Mouse (Mus musculus): ENCODE measurements at regions not wholly inside any gene's neighbourhood (a gene's known extent, or its start where the extent isn't known, plus 50 kb on each side); places are given as distances from the start of the nearest gene placed in this dataset.
"Not testable (repeated sequence)": the region's sequence is repeated elsewhere in the genome, so short reads cannot be mapped to it uniquely, and the experiment has no call there.

DNA sequence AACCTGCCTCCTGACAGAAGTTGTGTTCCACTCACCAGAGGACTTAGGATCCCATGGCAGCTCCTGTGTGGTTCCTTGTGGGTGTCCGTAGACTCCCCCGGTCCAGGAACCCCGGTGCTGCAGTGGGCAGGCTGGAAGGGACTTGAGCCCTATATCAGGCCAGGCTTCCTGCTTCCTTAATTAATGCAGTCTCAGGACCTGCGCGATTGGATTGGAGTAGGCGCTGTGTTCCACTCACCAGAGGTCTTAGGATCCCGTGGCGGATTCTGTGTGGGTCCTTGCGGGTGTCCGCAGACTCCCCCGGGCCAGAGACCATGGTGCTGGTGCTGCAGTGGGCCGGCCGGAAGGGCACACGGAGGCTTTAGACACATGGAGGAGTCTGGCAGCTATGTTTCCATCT lies 288.7 kb downstream of the Fut8 start:
- DNase-seq (ENCODE audit: low read depth, low spot score) = not testable (repeated sequence)

DNA sequence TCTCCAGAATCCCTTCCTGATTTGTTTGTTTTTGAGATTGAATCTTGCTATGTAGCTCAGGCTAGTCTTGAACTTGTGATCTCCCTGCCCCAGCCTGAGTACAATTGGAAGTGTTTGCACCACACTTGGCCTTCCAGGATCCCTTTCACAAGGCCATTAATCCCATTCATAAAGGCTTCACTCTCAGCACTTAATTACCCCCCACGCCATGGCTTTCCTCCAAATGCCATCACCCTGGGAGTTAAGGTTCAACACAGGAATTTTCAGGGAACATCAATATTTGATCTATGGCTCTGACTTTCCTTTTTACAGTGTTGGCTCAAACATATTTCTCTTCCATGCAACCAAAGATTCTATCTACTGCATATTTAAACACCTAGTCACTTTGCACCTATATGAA lies 289.6 kb downstream of the Fut8 start:
- DNase-seq (ENCODE audit: low read depth, low spot score) = no peak

DNA sequence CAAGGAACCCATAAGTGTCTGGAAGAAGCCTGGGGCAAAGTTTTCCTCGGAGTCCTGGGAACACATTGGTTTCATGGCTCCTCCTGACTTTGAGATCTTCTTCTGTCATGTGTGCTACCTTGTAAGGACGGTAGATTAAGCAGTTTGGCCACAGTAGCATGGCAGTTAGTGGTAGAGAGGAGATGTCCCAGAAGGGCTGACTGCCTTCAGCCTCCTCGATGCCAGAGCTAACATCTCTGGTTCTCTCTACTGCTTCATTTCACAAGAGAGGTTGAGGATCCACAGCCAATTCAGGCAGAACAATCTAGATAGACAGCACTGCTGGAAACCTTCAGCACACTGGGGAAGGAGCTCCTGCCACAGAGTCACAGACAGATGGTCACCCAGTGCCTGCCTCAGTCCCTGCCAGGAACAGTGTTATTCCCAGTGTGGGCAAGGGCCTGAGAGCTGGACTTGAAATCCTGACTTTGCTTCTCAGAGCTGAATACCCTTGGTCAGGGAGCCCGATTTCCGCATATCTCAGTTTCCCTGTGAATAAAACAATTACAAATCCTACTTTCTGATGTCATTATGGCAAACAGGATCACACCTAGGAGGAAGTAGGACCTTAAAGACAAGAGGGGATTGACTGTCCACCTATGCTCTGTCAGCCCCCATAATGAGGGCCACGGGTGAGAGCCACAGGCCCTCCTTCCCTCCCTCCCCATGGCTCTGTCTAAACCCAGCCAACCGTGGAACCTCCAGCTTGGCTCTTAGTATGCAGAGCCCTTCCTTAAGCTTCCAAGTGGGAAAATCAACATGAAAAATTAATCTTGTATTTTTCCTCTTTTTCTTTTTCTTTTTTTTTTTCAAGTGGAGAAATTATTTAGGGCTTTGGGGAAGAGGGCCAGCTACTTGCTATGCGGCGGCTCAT lies 290.3 kb downstream of the Fut8 start:
- DNase-seq (ENCODE audit: low read depth, low spot score) = no peak

DNA sequence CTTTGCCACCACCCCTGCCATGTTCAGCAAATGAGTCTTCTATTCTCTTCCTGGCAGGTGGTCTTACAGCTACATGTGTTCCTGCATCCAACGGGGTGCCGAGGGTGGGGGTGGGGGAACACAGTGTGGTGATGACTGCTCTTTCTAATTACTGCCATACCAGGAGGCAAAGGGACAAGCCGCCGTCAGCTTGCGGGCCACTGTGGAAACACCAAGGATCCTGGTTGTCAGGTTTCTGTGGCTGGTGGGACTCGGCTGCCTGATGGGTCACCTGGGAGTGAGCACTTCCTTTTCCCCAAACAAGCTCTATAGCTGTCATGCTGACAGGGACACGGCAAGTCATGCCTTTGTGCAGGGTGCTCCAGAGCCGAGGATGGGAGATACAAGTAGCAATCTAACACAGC lies 290.9 kb downstream of the Fut8 start:
- DNase-seq (ENCODE audit: low read depth, low spot score) = no peak

DNA sequence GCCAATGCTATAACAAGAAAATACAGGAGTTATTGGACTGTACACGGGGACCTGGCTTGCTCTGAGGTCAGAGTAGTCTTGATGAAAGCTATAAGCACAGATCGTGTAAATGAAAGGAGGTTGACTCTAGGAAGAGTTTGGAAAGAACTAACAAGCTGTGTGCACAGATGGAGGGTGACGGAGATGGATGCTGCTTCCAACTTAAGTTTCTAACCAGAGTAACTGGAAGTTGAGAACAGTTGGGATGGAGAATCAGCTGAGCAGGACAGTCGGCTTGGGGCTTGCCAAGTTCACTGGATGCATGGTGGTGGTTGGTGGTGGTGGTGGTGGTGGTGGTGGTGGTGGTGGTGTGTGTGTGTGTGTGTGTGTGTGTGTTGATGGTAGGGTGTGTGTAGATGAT lies 291.5 kb downstream of the Fut8 start:
- DNase-seq (ENCODE audit: low read depth, low spot score) = no peak

DNA sequence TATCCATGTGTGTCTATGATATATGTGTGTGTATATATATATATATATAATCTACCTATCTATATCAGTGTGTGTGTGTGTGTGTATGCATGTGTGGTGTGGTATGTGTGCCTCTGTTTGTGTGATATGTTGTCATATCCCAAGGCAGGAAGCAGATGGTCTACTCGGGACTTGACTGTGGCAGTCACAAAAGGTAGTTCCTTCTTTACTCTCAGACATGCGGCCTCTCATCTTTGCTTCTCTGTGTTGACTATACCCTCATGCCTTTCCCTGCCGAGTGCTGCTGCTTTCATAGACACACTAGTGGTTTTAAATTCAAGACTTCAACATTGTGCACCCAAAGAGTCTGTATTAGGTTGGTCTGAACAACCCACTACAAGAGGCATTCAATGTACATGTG lies 292.0 kb downstream of the Fut8 start:
- no peak for DNase-seq (ENCODE audit: low read depth, low spot score)

DNA sequence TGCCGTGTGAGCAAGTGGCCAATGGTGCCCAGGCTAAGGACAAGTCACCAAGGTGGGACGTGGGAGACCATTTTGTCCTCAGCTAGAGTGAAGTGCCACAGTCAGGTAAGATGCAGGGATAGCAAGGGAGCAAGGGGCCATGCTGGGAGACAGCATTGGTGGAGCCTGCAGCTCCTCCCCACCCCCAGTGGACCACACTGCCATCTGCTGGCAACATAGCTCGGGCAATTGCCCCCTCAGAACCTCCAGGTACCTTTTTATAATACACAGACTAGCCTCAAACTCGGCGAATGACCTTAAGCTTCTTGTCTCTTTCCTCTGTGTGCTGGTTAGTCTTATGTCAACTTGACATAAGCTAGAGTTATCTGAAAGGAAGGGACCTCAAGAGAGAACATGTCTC lies 293.4 kb downstream of the Fut8 start:
- DNase-seq (ENCODE audit: low read depth, low spot score) = peak; percentile 70

DNA sequence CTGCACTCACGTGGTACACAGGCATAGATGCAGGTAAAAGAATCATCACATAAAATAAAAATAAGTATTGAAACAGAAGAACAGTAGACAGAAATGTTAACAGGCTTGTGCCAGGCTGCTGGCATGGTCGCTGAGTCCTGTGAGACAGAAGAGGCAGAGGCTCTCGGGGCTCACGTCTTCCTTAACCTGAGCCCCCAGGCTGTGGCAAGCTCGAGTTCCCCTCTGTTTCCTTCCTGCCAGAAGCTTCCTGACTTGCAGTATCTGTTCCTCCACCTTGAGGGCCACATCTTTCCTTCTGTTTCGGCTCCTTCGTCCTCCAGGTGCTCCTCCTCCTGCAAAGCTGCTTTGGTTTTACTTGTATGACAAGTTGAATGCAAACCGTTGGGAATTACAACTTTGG lies 294.6 kb downstream of the Fut8 start:
- no peak for DNase-seq (ENCODE audit: low read depth, low spot score)

DNA sequence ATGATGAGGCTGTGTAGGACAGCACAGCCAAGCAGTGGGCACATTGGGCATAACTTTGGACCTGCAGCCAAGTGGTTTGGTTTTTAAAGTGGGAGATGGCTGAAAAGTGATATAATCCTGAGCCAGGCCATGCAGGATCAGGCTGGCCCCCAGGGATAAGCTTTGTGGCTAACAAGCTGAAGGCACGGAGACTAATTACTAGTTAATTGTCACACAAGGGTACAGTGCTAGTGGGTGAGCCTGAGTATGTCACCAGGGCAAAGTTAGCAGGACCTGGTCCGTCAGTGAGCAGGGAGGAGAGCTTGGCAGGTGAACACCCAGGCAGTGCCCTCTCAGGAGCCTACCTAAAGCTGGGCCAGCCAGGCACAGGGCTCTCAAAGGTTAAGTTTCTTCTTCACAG lies 295.7 kb downstream of the Fut8 start:
- DNase-seq (ENCODE audit: low read depth, low spot score) = no peak

DNA sequence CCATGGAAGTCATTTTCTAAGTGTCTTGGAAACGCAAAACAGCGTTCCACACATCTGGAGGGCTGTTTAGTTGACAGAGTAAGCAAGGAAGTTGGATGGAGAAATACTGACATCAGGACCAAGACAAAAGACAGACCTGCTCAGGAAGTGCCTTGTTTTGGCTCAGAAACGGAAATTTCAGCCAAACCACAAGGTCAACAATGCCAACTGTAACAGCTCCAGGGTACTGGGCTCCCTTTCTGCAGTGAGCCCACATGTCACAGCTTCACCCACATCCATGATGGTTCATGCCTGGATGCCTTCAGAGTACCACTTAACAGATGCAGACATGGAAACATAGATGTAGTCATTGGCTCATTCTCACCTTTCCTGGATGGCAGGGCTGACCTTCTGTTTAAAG lies 296.2 kb downstream of the Fut8 start:
- DNase-seq (ENCODE audit: low read depth, low spot score) = no peak

DNA sequence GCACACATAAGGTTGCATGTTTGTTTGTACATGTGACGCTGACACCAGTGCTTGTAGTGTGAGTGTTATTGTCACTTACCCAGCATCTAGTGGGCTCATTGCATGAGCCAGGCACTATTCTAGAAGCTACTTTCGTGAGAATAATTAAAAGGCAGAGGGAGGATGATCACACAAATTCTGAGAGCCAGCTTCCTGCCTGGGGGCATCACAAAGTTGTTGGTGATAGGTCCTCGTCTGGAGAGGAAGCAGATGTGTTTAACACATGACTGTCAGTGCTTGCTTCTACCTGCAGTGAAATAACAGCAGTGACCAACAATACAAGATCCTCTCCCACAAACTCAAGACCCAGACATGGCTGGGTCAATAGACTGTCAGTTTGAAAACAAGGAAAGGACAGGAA lies 297.2 kb downstream of the Fut8 start:
- DNase-seq (ENCODE audit: low read depth, low spot score) = peak; percentile 6

DNA sequence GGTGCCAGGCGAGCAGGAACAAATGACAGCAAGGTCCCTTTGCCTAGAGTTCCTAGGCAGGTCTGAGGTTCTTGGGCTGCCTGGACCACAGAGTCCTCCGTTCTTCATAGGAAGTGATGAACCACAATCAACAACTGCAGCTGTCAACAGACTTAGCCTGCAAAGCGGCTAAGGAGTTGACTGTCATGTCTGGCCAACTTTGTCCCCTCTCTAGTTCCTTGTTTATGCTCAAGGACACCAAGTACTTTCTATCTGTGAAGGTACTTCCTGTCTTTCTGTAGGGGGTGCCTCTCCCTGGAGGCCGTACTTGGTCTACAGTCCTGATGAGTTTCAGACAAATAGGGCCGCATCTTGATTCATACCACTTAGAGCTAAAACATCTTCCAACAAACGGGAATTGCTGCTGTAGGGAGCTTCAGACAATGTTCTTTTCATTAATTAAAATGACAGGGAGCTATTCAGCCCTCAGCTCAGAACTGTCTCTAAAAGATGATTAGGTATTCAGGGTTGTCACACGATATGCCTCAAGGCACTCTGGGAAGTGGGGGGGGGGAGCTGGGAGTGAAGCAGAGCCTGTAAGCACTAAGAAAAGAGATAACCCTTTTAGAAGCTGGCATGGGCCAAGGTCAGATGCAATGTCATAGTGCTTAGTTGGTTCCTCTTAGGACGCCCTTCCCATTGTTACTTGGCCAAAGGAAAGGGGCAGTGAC lies 299.4 kb downstream of the Fut8 start:
- DNase-seq (ENCODE audit: low read depth, low spot score) = peak; percentile 14

DNA sequence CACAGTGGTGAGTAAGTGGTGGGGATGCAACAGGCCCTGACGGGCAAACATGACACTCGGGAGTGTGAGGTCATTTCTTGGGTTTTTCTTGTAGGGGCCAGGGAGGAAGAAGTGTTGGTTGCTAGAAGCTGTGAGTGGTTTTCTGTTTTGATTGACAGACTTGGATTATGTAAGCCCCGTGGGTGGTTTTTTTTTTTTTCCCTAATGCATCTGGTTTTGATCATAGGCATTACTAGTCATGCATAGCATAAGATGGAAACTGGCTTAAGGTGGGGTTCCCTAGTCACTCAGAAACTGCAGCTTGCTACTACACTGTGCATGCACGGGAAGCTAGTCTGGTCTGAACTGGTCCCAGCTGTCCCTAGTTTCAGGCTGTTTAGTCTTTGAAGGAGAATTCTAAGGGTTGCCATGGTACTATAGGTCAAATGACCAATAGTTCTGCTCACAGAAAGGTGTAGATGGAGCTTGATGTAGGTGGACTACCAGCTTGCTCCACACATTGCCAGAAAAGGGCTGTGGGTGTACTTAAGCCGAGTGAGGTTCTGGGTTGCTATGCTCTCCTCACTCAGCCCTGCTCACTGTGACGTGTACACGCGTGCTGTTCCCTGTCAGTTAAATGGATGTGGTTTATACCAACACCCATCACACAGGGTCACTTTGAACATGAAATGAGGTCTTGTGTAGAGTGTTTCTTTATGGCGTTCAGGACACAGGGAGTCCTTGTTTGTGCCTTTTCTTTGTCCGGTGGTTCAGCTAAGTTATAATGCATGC lies 301.9 kb downstream of the Fut8 start:
- no peak for DNase-seq (ENCODE audit: low read depth, low spot score)

DNA sequence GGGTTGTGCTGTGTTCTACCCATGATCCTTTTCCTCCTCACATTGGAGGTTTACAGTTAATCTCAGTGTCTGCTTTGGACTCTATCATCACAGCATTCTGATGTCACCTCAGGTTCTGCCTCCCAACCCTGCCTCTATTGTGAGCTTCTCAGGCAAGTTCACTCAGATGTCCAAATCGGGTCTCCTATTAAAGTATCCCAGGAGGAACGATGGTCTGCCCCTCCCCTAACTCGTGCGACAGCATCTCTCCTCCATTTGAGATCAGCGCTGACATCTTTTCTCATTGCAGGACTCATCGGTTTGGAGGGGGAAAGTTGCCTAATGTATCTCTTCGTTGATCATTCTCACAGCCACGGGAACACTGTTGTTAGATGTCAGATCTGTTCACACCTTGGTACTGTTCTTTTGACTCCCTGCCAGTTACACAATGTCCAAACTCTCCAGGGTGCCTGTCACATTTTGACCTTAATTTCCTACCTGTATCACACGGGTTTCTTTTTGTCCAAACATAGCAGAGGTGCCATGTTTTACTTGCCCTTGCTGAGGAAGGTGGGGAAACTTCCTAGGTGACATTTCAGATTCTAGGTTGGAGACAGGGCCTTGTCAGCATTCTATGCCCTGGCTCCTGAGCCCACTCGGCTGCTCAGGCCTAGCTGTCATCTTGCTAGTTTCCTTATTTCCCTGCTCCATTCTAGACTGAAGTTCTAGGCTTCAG lies 303.3 kb downstream of the Fut8 start:
- no peak for DNase-seq (ENCODE audit: low read depth, low spot score)

DNA sequence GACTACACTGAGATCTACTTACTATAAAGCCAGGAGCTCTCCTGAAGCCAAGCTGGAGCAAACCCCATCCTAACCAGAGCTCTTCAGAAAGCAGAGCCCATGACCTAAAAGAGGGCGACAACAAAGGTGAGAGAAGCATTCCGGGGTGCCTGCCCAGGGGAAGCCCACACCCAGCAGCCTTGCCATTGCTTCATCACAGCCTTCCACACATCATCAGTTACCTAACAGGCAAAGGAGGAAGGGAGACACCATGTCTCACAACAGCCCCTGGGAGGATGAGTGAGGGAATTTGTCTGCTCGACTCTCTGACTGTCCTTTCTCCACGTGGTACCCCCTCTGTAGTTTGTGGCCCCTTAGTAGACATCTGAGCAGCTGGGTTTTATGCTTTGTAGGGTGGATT lies 303.9 kb downstream of the Fut8 start:
- no peak for DNase-seq (ENCODE audit: low read depth, low spot score)

DNA sequence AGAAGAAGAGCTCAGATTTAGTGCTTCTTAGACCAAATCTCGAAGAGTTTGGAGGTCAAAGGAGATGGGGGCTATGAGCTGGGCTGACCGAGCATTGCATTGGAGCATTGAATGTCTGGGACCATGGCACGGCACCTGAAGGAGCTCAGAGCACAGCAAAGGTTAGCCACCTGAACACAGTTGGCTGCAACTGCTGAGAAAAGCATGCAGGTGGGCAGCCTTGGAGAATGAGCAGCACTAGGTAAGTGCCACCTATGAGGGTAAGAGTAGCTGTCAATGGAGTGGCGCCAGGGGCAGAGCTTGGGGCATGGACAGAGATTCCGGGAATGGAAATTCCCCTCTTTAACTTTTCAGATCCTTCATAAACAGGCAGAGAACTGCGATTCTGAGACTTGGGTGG lies 305.7 kb downstream of the Fut8 start:
- DNase-seq (ENCODE audit: low read depth, low spot score) = no peak

DNA sequence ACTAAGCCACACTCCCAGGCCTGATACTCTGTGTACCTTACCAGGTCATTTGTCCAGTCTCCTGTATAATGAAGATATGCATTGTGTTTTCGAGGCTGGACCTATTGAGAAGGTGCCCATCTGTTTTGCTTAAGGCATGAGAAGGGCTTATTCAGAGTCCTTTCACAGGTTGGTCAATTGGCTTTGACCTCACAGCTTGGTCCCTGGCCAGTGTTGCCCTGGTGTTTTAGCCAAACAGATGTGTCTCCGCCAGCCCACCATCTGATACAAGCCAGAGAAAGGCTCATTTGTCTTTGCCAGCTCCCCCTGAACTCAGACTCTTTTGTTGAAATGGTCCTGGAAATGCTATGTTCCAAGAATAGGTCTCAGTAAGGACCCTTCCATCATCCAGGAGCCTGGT lies 308.2 kb downstream of the Fut8 start:
- no peak for DNase-seq (ENCODE audit: low read depth, low spot score)

DNA sequence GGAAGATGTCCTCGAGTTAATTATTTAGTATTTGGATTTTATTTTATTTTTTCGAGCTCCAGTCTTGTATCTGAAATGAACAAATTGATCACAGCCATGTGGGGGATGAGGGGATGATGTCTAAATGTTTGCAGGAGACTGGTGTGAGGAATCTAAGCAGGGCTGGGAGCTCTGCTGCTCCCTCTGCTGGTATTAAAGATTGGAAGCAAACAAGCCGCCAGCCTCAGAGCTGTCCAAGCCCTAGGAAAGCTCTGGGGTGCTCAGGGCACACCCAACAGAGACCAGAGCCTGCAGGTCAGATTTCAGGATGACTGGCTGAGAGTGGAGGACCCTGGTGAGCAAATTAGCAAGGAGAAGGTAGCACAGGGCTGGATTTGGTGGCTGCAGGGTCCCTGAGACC lies 330.4 kb downstream of the Fut8 start:
- peak; percentile 67 for DNase-seq (ENCODE audit: low read depth, low spot score)

DNA sequence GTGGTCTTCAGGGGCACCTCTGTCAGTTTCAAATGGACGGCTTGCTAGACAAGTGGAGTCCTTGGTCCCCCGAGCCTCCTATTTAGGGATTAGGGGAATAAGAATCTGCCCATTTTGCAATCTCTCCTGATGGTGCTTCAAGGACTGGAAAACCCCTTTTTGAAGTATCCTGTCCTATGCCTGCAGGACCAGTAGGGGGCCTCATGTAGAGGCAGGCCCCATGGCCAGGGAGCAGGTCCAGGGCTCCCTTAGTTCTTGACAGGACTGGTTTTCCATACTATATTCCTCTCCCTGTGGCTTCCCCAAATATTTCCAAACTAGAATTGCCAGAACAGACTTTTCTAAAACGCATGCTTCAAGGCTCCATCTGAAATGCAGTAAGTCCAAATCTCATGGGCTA lies 332.6 kb downstream of the Fut8 start:
- peak; percentile 7 for DNase-seq (ENCODE audit: low read depth, low spot score)

DNA sequence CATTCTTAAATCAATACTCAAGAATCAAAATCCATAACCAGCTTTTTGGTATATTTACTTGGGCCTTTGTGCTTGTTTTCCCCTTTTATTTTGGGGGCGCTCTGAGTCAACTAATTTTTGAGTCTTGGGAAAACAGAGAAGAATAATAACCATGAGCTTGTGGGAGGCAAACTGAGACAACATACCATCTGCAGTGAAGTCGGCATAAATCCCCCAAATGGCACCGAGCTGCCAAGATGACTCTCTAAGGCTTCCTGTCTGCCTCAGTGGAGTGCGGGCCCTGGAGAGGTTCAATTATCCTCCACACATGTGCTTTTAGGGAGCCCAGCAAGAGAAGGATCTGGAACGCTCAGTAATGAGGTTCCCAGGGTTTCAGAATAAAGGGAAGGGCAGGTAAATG lies 333.1 kb downstream of the Fut8 start:
- DNase-seq (ENCODE audit: low read depth, low spot score) = no peak

DNA sequence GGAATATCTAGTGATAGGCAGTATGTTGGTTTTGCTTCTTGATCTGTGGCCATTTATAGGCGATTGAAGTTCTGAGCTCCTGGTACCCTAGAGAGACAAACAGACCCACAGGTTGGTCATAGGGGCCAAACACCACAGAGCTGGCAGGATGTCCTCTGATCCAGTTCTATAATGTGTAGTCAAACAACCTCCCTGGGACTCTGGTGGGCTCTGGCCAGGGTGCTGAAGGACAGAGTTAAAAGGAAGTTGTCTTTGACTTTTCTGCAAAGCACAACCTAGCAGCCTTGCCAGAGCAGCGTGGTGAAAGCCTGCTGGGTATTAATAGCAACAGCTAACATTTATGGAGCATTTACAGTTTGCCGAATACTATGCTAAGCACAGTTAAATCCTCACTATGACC lies 337.1 kb downstream of the Fut8 start:
- no peak for DNase-seq (ENCODE audit: low read depth, low spot score)

DNA sequence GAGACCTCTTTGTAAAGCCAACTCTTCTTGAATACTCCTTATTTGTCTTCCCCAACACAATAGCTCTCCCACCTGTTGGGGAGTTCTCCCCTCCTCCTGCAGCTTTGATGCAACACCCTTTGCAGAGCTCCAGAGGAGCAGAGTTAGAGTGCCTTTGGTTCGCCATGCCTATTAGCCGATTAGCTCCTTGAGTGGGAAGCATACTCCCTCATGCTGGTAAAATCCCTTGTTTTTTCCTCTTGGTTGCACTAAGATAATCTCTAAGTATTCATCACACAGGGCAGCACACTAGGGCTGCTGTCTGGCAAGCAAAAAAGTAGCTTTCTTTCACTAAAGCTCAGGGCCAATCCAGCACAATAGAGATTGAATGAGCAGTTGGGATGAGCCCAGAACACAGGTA lies 350.4 kb downstream of the Fut8 start:
- DNase-seq (ENCODE audit: low read depth, low spot score) = no peak

Measured in CD4-positive, CD25-positive, alpha-beta regulatory T cell, adult 2 months (primary cell).